Mouse (Mus musculus) embryonic facial prominence, embryonic 10.5 days (tissue): ENCODE results near the gene Mcrs1. TPM values are rescaled to one million over a fixed set of nuclear protein-coding genes. Genes with fewer than 3 reads are reported as not detected.

Experiments
- polyA plus RNA-seq: library from polyadenylated mRNA; unstranded; fragments of >200 nt; fragmentation: Nextera tagmentation; extraction: Ambion mirVana; gene quantifications from 2 replicates; pipeline ENCODE4 v1.2.1, GENCODE M21; 2016

The Mcrs1 gene
- polyA plus RNA-seq, 1 experiment from 2014 or later, result 189 TPM

Other genes starting within 250 kb of the Mcrs1 start
- 141 and 144 TPM in 2 replicates for gene Tuba1c, start 222.1 kb downstream of the Mcrs1 start, polyA plus RNA-seq
- gene Prph, start 196.8 kb downstream of the Mcrs1 start, polyA plus RNA-seq, result 3.7 and 6.3 TPM in 2 replicates
- 49.8 and 53.1 TPM in 2 replicates for gene Troap, start 177.4 kb downstream of the Mcrs1 start, polyA plus RNA-seq
- gene C1ql4, start 164.1 kb downstream of the Mcrs1 start, polyA plus RNA-seq, result 0.36 and 0.52 TPM in 2 replicates
- gene Dnajc22, start 158.8 kb downstream of the Mcrs1 start, polyA plus RNA-seq, result 1.1 and 1.6 TPM in 2 replicates
- 60.1 and 62.1 TPM in 2 replicates for gene Spats2, start 126.0 kb downstream of the Mcrs1 start, polyA plus RNA-seq
- gene Kcnh3, start 27.1 kb downstream of the Mcrs1 start, polyA plus RNA-seq, result 0.25 TPM in 2 replicates
- gene Prpf40b, start 43.1 kb upstream of the Mcrs1 start, polyA plus RNA-seq, result 72.3 and 76.1 TPM in 2 replicates
- 0.30 TPM in 1 of 2 replicates, not detected in the other for gene Fam186b, start 43.9 kb upstream of the Mcrs1 start, polyA plus RNA-seq
- gene Fmnl3, start 118.5 kb upstream of the Mcrs1 start, polyA plus RNA-seq, result 24.4 and 25.6 TPM in 2 replicates
- gene Tmbim6, start 140.9 kb upstream of the Mcrs1 start, polyA plus RNA-seq, result 262 and 273 TPM in 2 replicates
- 14.1 and 15.1 TPM in 2 replicates for gene Nckap5l, start 205.8 kb upstream of the Mcrs1 start, polyA plus RNA-seq
- gene Bcdin3d, start 222.8 kb upstream of the Mcrs1 start, polyA plus RNA-seq, result 16.0 and 16.7 TPM in 2 replicates